Mouse (Mus musculus) heart, embryonic 13.5 days (tissue): ENCODE results near the gene Atg16l2. TPM values are rescaled to one million over a fixed set of nuclear protein-coding genes. Genes with fewer than 3 reads are reported as not detected.
A peak's percentile ranks its signal among the peaks of the same experiment; 100 is the strongest.

Source experiments
- ATAC-seq: fragments of 200-750 bp; cut with Nextera tagmentation; 2 replicates; pipeline ENCODE4 v1.8.0; 2017; ENCODE audit warnings: moderate TSS enrichment; ENCODE audit not compliant: insufficient number of reproducible peaks, low FRiP score, low TSS enrichment; ENCODE audit errors: extremely low read depth
- H3K27ac ChIP-seq: fragments of 300-500 bp; sonication (generic); replicated peaks from 2 replicates; pipeline ENCODE4 v1.5.1; 2015; ENCODE audit warnings: moderate library complexity, mild to moderate bottlenecking, inconsistent platforms
- H3K27me3 ChIP-seq: fragments of 300-500 bp; sonication (generic); replicated peaks from 2 replicates; pipeline ENCODE4 v1.6.1; 2015; ENCODE audit warnings: mild to moderate bottlenecking, inconsistent platforms
- H3K36me3 ChIP-seq: fragments of 300-500 bp; sonication (generic); 2 replicates; pipeline ENCODE4 v1.6.1; 2015; ENCODE audit warnings: mild to moderate bottlenecking, inconsistent platforms
- H3K4me1 ChIP-seq: fragments of 300-500 bp; sonication (generic); 2 replicates; pipeline ENCODE4 v1.6.1; 2015; ENCODE audit warnings: inconsistent platforms
- H3K4me2 ChIP-seq: fragments of 300-500 bp; sonication (generic); 2 replicates; pipeline ENCODE4 v1.6.1; 2015; ENCODE audit warnings: inconsistent platforms, mild to moderate bottlenecking, moderate library complexity
- H3K4me3 ChIP-seq: fragments of 300-500 bp; sonication (generic); 2 replicates; pipeline ENCODE4 v1.5.1; 2015; ENCODE audit warnings: moderate library complexity, mild to moderate bottlenecking, inconsistent platforms
- H3K9ac ChIP-seq: fragments of 300-500 bp; sonication (generic); 2 replicates; pipeline ENCODE4 v1.6.1; 2015; ENCODE audit warnings: inconsistent platforms, mild to moderate bottlenecking, moderate library complexity
- H3K9me3 ChIP-seq: fragments of 300-500 bp; sonication (generic); 2 replicates; pipeline ENCODE4 v1.6.1; 2016; ENCODE audit warnings: inconsistent platforms
- WGBS: fragments of 180-500 bp; shearing (Covaris S2); methylation state at CpG from one replicate; pipeline ENCODE4 v1.1.7; 2015; ENCODE audit warnings: mixed read lengths; 5-methylcytosine and 5-hydroxymethylcytosine counted together
- polyA plus RNA-seq: library from polyadenylated mRNA; unstranded; fragments of >200 nt; fragmentation: Nextera tagmentation; extraction: Ambion mirVana; gene quantifications from 2 replicates; pipeline ENCODE4 v1.2.1, GENCODE M21; 2015

The Atg16l2 gene
- polyA plus RNA-seq, 1 experiment from 2014 or later: 23.0 TPM

DNA sequence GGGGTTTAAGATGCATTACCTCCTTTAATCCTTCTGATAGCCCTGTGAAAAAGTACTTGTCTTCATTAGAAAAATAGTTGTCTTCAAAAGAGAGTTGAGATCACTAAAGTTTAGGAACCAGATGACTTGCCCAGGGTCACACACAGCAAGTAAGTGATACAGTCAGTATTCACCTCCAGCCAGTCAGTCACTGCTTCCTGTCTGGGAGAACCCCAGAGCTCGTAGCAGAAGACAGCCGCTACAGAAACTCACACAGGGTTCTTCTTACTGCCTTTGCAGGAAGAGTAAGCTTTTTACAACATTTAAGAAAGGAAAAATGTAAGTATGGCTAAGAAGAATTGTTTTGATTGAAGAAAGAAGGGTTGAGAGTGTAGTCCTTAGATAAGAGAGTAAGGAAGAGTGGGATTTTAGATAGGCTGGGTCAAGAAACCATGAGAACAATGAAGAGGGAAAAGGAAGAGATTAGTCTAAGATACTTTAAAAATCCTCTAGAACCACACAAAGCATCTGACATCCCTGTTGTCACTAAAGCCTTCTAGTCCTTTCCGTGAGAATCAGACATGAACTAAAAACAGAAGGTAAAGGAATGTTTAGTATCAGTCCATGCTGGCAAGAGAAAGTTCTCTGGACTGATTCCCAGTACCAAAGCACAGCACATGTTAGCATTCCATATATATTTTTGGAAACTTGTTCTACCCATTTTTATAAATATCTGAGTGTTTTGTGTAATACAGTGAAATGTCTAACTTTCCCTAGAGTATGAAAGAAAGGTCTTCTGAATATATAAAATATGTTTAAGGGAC is 34.4 kb downstream of the Atg16l2 start:
- Histone ChIP-seq H3K9me3 (no peaks in the 10 kb centered on the region), H3K36me3 (peaks cover 23% of the 10 kb centered on the region), H3K9ac (no peak overlapping the region), H3K27ac (peak overlapping the region; percentile 87), H3K27me3 (no peaks in the 10 kb centered on the region), H3K4me2 (peak overlapping the region; percentile 31; the same call in 1 of the 2 replicates), H3K4me1 (peaks cover 20% of the 10 kb centered on the region), H3K4me3 (no peak overlapping the region)
- WGBS: 30% methylated on average over 3 of the region's 3 CpGs
- ATAC-seq: no peak

DNA sequence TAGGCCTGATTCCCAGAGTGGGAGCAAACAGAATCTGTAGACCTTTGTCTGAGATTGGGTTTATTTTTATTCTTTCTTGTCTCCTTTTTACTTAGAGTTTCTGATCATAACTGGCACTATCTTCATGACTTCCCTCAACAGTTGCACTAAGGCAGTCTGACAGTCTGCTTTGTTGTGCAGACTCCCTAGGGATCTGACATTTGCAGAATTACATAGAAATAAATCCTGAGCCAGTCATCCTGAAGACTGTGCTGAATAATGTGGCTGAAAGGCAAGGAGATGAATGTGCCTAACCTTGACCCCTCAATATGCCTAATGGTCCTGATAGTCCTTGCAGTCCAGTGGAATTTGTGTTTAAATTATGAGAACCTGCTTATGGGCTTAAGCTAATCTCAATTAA is 38.5 kb downstream of the Atg16l2 start:
- H3K27ac ChIP-seq: no peak overlapping the region
- no peaks in the 10 kb centered on the region for H3K27me3 ChIP-seq
- ATAC-seq: no peak
- H3K36me3 ChIP-seq: peaks cover 46% of the 10 kb centered on the region
- peaks cover 20% of the 10 kb centered on the region for H3K4me1 ChIP-seq
- H3K4me3 ChIP-seq: no peak overlapping the region
- no peak overlapping the region for H3K9ac ChIP-seq
- no peaks in the 10 kb centered on the region for H3K9me3 ChIP-seq
- no peak overlapping the region for H3K4me2 ChIP-seq

DNA sequence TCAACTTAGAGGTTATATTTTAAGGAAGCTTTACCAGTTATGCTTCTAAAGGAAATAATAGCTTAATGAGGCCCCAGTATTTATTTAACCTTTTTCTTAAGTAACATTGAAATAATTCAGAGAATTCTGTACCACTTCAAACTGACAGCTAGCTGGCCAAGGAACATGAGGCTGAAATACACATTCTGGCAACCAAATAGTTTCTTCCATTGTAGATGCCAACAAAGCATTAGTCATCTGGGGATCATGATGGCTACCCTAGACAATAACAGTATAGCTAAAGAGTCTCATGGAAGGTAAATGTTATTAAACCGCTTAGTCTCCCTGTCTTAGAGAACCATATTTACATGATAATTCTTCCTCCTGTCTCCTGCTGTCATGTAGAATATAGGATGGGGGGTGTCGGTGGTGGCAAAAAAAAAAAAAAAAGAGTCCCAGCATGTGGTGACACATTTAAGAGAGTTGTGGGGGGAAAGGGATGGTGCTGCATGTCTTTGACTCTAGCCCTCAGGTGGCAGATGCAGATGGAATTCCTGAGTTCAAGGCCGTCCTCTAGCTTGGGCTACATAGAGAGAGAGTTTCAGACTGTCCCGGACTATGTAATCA is 40.0 kb downstream of the Atg16l2 start:
- peaks cover 47% of the 10 kb centered on the region for H3K36me3 ChIP-seq
- H3K27ac ChIP-seq: no peak overlapping the region
- no peaks in the 10 kb centered on the region for H3K9me3 ChIP-seq
- WGBS: 76% methylated on average over 4 of the region's 4 CpGs
- no peaks in the 10 kb centered on the region for H3K27me3 ChIP-seq
- H3K9ac ChIP-seq: no peak overlapping the region
- no peak for ATAC-seq
- no peak overlapping the region for H3K4me2 ChIP-seq
- peaks cover 7% of the 10 kb centered on the region for H3K4me1 ChIP-seq
- H3K4me3 ChIP-seq: no peak overlapping the region

- ATAC-seq: no peak
- Histone ChIP-seq H3K9ac (no peak overlapping the region), H3K9me3 (no peaks in the 10 kb centered on the region)
Observed at GRCm38 (mm10) chr7:101258482-101258881, 43.6 kb downstream of the Atg16l2 start.

GRCm38 (mm10) chr7:101253071-101253470 is 49.0 kb downstream of the Atg16l2 start:
- Histone ChIP-seq H3K4me3 (no peak overlapping the region), H3K4me2 (no peak overlapping the region), H3K4me1 (no peaks in the 10 kb centered on the region), H3K36me3 (peaks cover 53% of the 10 kb centered on the region), H3K9me3 (no peaks in the 10 kb centered on the region), H3K27ac (no peak overlapping the region), H3K9ac (no peak overlapping the region), H3K27me3 (no peaks in the 10 kb centered on the region)
- ATAC-seq: no peak
- WGBS: 66% methylated on average over 2 of the region's 2 CpGs

More at GRCm38 (mm10) chr7:101258482-101258881, 43.6 kb downstream of the Atg16l2 start:
- Histone ChIP-seq H3K27ac (no peak overlapping the region), H3K4me2 (no peak overlapping the region), H3K4me3 (no peak overlapping the region), H3K36me3 (peaks cover 70% of the 10 kb centered on the region), H3K4me1 (no peaks in the 10 kb centered on the region), H3K27me3 (no peaks in the 10 kb centered on the region)

DNA sequence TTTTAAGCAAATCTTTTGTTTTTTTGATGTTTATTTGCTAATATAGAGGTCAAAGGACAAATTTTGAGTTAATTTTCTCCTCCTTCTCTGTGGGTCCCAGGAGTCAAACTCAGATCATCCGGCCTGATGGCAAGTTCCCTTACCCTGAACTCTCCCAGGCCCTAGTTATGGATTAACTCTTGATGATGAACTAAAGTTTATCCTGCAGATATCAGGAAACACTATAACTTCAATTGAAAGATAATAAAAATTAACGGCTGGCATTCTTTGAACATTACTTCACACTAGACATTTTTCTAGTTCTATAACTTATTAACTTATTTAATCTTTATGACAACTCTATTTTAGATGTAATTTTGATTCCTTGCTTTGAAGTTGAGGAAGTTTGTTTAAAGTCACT is 52.9 kb downstream of the Atg16l2 start:
- Histone ChIP-seq H3K4me1 (no peaks in the 10 kb centered on the region), H3K27me3 (no peaks in the 10 kb centered on the region)
- no peak for ATAC-seq

DNA sequence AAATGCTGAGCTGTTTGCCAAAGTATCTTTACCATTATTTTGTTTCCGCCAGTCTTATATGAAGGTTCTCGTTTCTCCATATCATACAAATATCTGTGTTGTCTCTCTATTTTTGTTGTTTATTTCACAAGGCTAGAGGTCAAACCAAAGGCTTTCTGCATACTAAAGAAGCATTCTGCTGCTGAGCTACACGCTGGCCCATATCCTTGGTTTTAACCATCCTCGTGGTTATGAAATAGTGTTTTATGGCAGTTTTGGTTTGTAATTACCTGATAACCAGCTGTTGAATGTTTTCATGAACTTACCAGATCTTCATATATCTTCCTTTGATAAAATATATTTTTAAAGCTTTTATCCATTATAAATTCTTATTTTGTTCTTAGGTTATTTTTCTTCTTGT is 53.3 kb downstream of the Atg16l2 start:
- H3K9ac ChIP-seq: no peak overlapping the region
- H3K4me3 ChIP-seq: no peak overlapping the region
- H3K36me3 ChIP-seq: peaks cover 36% of the 10 kb centered on the region
- no peaks in the 10 kb centered on the region for H3K27me3 ChIP-seq
- H3K27ac ChIP-seq: no peak overlapping the region
- no peaks in the 10 kb centered on the region for H3K4me1 ChIP-seq
- no peaks in the 10 kb centered on the region for H3K9me3 ChIP-seq
- no peak overlapping the region for H3K4me2 ChIP-seq
- WGBS: 85% methylated on average over 4 of the region's 4 CpGs
- ATAC-seq: no peak

More for the DNA sequence above, 52.9 kb downstream of the Atg16l2 start:
- Histone ChIP-seq H3K9me3 (no peaks in the 10 kb centered on the region), H3K9ac (no peak overlapping the region), H3K4me3 (no peak overlapping the region), H3K27ac (no peak overlapping the region), H3K36me3 (peaks cover 36% of the 10 kb centered on the region), H3K4me2 (no peak overlapping the region)
- 70% methylated on average over 2 of the region's 2 CpGs for WGBS

GRCm38 (mm10) chr7:101236712-101237473 is 65.2 kb downstream of the Atg16l2 start:
- peaks cover 10% of the 10 kb centered on the region; the same call in 1 of the 2 replicates for H3K4me1 ChIP-seq
- no peaks in the 10 kb centered on the region for H3K27me3 ChIP-seq
- H3K9me3 ChIP-seq: no peaks in the 10 kb centered on the region
- no peak overlapping the region for H3K4me2 ChIP-seq
- no peak overlapping the region for H3K4me3 ChIP-seq
- H3K36me3 ChIP-seq: peaks cover 9% of the 10 kb centered on the region
- H3K27ac ChIP-seq: no peak overlapping the region
- H3K9ac ChIP-seq: no peak overlapping the region
- 82% methylated on average over 8 of the region's 8 CpGs for WGBS
- ATAC-seq: no peak

DNA sequence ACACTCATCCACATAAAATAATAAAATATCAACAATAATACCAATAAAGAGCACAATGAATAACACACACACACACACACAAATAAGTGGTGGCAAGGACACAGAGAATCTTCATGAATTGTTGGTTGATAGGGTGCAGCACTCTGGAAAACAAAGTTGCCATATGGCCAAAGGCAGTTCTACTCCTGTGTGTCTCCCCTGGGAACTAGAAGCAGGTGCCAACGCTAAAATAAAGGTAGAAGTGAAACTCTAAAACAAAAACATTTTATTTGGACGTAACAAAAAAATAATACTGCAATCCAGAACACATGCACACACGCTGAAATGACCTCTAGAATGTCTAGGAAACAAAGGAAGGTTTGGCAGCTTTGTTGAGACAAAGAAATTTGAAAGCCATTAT is 69.3 kb downstream of the Atg16l2 start:
- ATAC-seq: no peak
- H3K4me1 ChIP-seq: peaks cover 14% of the 10 kb centered on the region
- no peak overlapping the region for H3K9ac ChIP-seq
- H3K27ac ChIP-seq: no peak overlapping the region
- no peaks in the 10 kb centered on the region for H3K27me3 ChIP-seq
- WGBS: 79% methylated on average over 3 of the region's 3 CpGs
- no peak overlapping the region for H3K4me3 ChIP-seq
- no peaks in the 10 kb centered on the region for H3K9me3 ChIP-seq
- H3K36me3 ChIP-seq: 0 out of 2 replicates have a peak, but pooled peaks cover 3% of the 10 kb centered on the region
- no peak overlapping the region for H3K4me2 ChIP-seq

DNA sequence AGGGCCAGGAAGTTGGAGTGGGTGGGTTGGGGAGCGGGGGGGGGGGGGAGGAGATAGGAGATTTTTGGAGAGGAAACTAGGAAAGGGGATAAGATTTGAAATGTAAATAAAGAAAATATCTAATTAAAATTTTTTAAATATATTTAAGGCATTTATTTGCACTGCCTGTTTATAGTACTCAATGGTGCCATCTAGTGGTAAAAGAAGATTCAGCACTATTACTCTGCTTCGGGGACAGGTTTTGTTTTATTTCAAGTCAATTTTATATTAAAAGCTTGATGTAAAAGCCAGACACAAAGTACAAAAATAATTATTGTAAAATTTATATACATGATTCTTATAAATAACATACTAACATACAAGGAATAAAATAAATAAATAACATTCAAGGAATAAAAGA is 70.6 kb downstream of the Atg16l2 start:
- WGBS: 60% methylated on average over 1 of the region's 2 CpGs
- no peak overlapping the region for H3K9ac ChIP-seq
- H3K4me3 ChIP-seq: no peak overlapping the region
- no peak for ATAC-seq
- no peak overlapping the region for H3K27ac ChIP-seq
- no peak overlapping the region for H3K4me2 ChIP-seq
- H3K4me1 ChIP-seq: peaks cover 17% of the 10 kb centered on the region
- 0 out of 2 replicates have a peak, but pooled peaks cover 3% of the 10 kb centered on the region for H3K36me3 ChIP-seq
- no peaks in the 10 kb centered on the region for H3K27me3 ChIP-seq
- no peaks in the 10 kb centered on the region for H3K9me3 ChIP-seq

GRCm38 (mm10) chr7:101229336-101229735 is 72.7 kb downstream of the Atg16l2 start:
- H3K4me3 ChIP-seq: no peak overlapping the region
- no peak overlapping the region for H3K9ac ChIP-seq
- H3K27me3 ChIP-seq: no peaks in the 10 kb centered on the region
- 54% methylated on average over 1 of the region's 1 CpGs for WGBS
- H3K9me3 ChIP-seq: no peaks in the 10 kb centered on the region
- H3K4me1 ChIP-seq: peaks cover 17% of the 10 kb centered on the region
- ATAC-seq: no peak
- H3K36me3 ChIP-seq: 0 out of 2 replicates have a peak, but pooled peaks cover 3% of the 10 kb centered on the region
- no peak overlapping the region for H3K27ac ChIP-seq
- no peak overlapping the region for H3K4me2 ChIP-seq
